Mouse (Mus musculus) embryonic facial prominence, embryonic 15.5 days (tissue): ENCODE measurements around the gene H2afy. TPM values are rescaled to one million over a fixed set of nuclear protein-coding genes. Genes with fewer than 3 reads are reported as not detected.
A peak's percentile ranks its signal among the peaks of the same experiment; 100 is the strongest.

ENCODE experiments used
- ATAC-seq: fragments of 200-750 bp; cut with Nextera tagmentation; 2 replicates; pipeline ENCODE4 v1.8.0; 2017; ENCODE audit warnings: low read depth, moderate TSS enrichment; ENCODE audit not compliant: insufficient number of reproducible peaks, low FRiP score, low TSS enrichment
- H3K27ac ChIP-seq: fragments of 300-500 bp; sonication (generic); replicated peaks from 2 replicates; pipeline ENCODE4 v1.5.1; 2015; ENCODE audit warnings: mild to moderate bottlenecking, inconsistent platforms
- H3K27me3 ChIP-seq: fragments of 300-500 bp; sonication (generic); 2 replicates; pipeline ENCODE4 v1.6.1; 2015; ENCODE audit warnings: inconsistent platforms
- H3K36me3 ChIP-seq: fragments of 300-500 bp; sonication (generic); 2 replicates; pipeline ENCODE4 v1.6.1; 2015; ENCODE audit warnings: mild to moderate bottlenecking, inconsistent platforms
- H3K4me1 ChIP-seq: fragments of 300-500 bp; sonication (generic); 2 replicates; pipeline ENCODE4 v1.6.1; 2015; ENCODE audit warnings: inconsistent platforms
- H3K4me2 ChIP-seq: fragments of 300-500 bp; sonication (generic); replicated peaks from 2 replicates; pipeline ENCODE4 v1.6.1; 2015; ENCODE audit warnings: mild to moderate bottlenecking, inconsistent platforms
- H3K4me3 ChIP-seq: fragments of 300-500 bp; sonication (generic); replicated peaks from 2 replicates; pipeline ENCODE4 v1.5.1; 2015; ENCODE audit warnings: mild to moderate bottlenecking, inconsistent platforms
- H3K9ac ChIP-seq: fragments of 300-500 bp; sonication (generic); 2 replicates; pipeline ENCODE4 v1.6.1; 2015; ENCODE audit warnings: inconsistent platforms
- H3K9me3 ChIP-seq: fragments of 300-500 bp; sonication (generic); replicated peaks from 2 replicates; pipeline ENCODE4 v1.6.1; 2016; ENCODE audit warnings: inconsistent platforms
- WGBS: fragments of 180-500 bp; shearing (Covaris S2); methylation state at CpG from one replicate; pipeline ENCODE4 v1.1.7; 2015; 5-methylcytosine and 5-hydroxymethylcytosine counted together
- polyA plus RNA-seq: library from polyadenylated mRNA; unstranded; fragments of >200 nt; fragmentation: Nextera tagmentation; extraction: Ambion mirVana; gene quantifications from 2 replicates; pipeline ENCODE4 v1.2.1, GENCODE M21; 2015

Gene H2afy
- polyA plus RNA-seq, 1 experiment from 2014 or later: 292 TPM

DNA sequence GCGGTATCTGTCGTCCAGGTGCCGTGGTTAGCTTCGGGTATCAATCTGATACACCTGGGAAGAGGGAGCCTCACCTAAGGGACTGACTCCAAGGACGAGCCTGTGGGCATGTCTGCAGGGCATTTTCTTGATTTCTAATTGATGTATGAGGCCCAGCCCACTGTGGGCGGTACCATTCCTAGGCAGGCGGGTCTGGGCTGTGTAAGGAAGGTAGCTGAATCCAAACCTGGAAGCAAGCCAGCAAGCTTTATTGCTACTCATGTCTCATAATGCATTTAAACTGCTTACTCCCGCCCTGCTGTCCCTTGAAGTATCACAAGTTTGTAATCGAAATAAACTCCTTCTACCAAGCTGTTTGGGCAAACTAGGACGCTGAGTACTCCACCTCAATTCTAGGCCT is 10.5 kb downstream of the H2afy start:
- no peak overlapping the region for H3K9ac ChIP-seq

DNA sequence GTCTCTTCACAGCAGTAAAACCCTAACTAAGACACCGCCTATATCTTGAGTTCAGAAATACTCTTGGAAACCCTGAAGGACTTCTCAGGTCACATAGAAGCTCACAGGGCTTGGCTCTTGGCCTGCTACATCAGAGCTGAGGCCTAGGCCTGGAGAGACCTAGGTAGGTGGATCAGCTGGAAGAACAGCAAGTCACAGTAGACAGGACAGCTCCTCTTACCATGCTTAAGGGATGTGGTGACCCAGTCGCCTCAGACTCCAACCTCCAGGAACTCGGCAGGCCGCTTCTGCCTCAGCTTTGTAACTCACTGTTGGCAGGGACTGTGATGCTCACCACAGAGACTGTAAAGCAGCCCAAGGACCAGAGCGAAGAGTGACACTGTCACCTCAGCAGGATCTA is 13.1 kb downstream of the H2afy start:
- 0 out of 2 replicates have a peak, but pooled peaks have one; percentile 21 for ATAC-seq
- H3K4me1 ChIP-seq: peaks cover 9% of the 10 kb centered on the region; the same call in 1 of the 2 replicates
- WGBS: 95% methylated on average over 5 of the region's 5 CpGs
- H3K4me3 ChIP-seq: no peak overlapping the region
- no peak overlapping the region for H3K4me2 ChIP-seq
- no peaks in the 10 kb centered on the region for H3K9me3 ChIP-seq
- H3K36me3 ChIP-seq: peaks cover 80% of the 10 kb centered on the region
- no peaks in the 10 kb centered on the region for H3K27me3 ChIP-seq
- H3K9ac ChIP-seq: no peak overlapping the region
- H3K27ac ChIP-seq: no peak overlapping the region

More for the DNA sequence above, 10.5 kb downstream of the H2afy start:
- Histone ChIP-seq H3K9me3 (no peaks in the 10 kb centered on the region), H3K27me3 (no peaks in the 10 kb centered on the region), H3K4me1 (no peaks in the 10 kb centered on the region), H3K4me3 (no peak overlapping the region), H3K4me2 (no peak overlapping the region), H3K36me3 (peaks cover 83% of the 10 kb centered on the region), H3K27ac (no peak overlapping the region)
- no peak for ATAC-seq
- 82% methylated on average over 10 of the region's 10 CpGs for WGBS

DNA sequence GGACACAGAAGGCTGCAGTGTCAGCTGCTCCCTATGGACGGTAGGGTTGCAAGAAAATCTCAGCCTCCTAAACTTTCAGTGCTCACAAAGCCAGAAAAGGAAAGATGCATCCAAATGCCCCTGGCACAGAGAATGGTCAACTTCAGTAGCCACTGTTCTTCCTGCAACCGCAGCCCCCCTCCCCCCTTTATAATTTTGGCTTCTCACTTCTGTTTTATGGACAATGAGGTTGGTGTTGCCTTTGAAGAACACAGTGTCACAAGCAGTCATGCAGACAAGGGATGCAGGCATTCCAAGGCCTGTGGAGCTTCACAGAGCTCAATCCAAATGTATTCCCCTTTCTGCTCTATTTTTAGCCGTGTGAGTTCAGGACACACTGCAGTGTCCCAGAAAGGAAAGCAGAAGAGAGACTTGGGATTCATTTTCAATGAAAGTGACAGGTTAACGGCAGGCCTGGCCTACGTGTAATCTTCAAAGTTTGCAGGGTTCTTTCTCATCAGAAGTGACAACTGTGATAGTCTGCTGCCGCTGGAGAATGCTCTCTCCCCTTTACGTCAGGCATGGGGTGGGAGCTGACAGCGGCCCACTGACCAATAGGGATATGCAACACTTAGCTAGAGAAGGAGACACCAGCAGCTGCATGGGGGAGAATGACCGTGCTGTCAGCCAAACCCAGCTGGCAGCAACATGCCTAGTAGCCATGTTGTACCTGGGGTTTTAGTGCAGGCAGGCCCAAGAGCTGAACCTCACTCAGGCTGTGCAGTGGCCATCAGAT is 18.0 kb downstream of the H2afy start:
- Histone ChIP-seq H3K4me1 (peaks cover 54% of the 10 kb centered on the region), H3K9ac (no peak overlapping the region), H3K9me3 (no peaks in the 10 kb centered on the region), H3K36me3 (peaks cover 39% of the 10 kb centered on the region), H3K4me3 (no peak overlapping the region), H3K4me2 (no peak overlapping the region), H3K27ac (peak overlapping the region; percentile 39; the same call in 1 of the 2 replicates), H3K27me3 (no peaks in the 10 kb centered on the region)
- no peak for ATAC-seq
- WGBS: 73% methylated on average over 9 of the region's 9 CpGs

DNA sequence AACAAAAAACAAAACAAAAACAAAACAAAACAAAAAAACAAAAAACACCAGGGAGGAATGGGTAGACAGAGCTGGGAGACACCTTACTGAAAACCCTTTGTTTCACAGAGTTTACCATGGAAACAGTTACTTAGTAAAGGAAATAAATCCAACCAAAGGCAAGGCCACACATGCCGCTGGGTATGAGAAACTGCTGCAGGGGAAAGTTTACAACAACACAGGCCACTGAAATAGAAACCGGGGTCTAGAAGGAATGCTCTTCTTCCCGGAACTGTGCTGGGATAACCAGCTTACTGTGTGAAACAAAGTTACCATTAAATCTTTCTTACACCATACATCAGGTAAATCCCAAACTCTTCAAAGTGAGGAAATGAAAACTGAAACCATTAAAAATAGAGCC is 20.3 kb downstream of the H2afy start:
- no peaks in the 10 kb centered on the region for H3K9me3 ChIP-seq
- H3K4me2 ChIP-seq: no peak overlapping the region; the same call in 1 of the 2 replicates
- WGBS: 11% methylated on average over 3 of the region's 3 CpGs

DNA sequence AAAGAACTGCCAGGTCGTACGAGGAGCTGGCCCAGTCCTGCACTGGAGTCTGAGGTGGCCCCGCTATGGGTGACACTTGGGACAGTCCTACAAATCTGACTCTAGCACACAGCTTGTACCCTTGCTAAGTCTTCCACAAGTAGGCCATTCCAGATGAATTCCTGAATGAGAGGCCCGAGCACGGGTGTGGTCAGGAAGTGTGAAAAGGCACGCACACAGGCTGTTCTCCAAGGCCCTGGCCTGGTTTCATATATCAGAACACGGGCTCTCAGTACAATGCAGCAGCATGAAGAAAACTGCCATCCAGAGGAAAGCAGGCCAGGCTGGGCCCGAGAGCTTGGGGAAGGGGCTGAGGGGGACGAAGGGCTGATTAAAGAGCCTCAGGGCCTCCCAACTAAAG is 20.8 kb downstream of the H2afy start:
- Histone ChIP-seq H3K4me3 (no peak overlapping the region), H3K9me3 (no peaks in the 10 kb centered on the region), H3K36me3 (peaks cover 18% of the 10 kb centered on the region; the same call in 1 of the 2 replicates), H3K9ac (no peak overlapping the region; the same call in 1 of the 2 replicates), H3K27me3 (no peaks in the 10 kb centered on the region), H3K4me2 (no peak overlapping the region; the same call in 1 of the 2 replicates), H3K27ac (peak overlapping the region; percentile 73), H3K4me1 (peaks cover 81% of the 10 kb centered on the region)
- ATAC-seq: peak; percentile 24; the same call in 1 of the 2 replicates
- WGBS: 31% methylated on average over 9 of the region's 9 CpGs

More for the DNA sequence above, 20.3 kb downstream of the H2afy start:
- no peak overlapping the region for H3K4me3 ChIP-seq
- H3K9ac ChIP-seq: no peak overlapping the region; the same call in 1 of the 2 replicates
- peaks cover 77% of the 10 kb centered on the region for H3K4me1 ChIP-seq
- H3K27me3 ChIP-seq: no peaks in the 10 kb centered on the region
- H3K27ac ChIP-seq: peak overlapping the region; percentile 73; the same call in 1 of the 2 replicates
- peaks cover 21% of the 10 kb centered on the region; the same call in 1 of the 2 replicates for H3K36me3 ChIP-seq
- no peak for ATAC-seq

DNA sequence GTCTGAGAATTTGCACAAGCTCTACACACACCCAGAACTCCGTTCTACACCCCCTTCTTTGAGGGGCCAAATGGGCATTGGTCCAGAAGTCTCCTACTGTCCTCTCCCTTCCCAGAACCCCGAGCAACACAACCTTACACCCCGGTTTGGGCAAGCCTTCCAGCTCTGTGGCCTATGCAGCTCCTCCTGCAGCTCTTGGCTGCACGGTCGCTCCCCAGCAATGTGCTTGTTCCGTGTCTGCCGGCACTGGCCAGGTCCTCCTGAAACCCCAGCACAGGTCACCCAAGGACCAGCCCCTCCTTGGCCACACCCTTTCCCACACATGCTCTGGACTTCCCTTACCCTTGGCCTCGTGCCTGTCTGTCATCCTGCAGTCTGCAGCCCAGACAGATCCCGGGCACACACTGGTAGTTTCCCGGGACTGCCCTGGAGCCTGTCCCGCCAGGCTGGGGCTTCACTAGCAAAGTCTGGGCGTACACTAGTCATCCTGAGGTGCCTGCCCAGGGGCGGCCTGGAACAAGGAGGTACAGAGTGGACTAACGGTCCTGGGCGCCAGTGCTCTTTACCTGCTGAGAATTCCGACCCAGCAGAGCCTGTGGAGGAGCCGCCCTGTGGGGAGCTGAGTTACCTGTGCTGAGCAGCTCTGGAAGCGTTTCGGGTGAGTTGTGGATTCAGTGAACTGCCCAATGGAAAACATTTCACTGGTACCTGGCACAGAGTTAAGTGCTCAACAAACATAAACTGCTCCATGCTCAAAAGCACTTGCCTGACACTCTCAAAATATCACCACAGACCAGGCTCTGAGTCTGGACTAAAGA is 22.5 kb downstream of the H2afy start:
- Histone ChIP-seq H3K4me3 (no peak overlapping the region), H3K4me1 (peaks cover 93% of the 10 kb centered on the region), H3K9ac (no peak overlapping the region), H3K9me3 (no peaks in the 10 kb centered on the region), H3K36me3 (peaks cover 11% of the 10 kb centered on the region; the same call in 1 of the 2 replicates), H3K27me3 (no peaks in the 10 kb centered on the region), H3K4me2 (peak overlapping the region; percentile 30; the same call in 1 of the 2 replicates), H3K27ac (peak overlapping the region; percentile 87)
- no peak for ATAC-seq
- 57% methylated on average over 19 of the region's 19 CpGs for WGBS

DNA sequence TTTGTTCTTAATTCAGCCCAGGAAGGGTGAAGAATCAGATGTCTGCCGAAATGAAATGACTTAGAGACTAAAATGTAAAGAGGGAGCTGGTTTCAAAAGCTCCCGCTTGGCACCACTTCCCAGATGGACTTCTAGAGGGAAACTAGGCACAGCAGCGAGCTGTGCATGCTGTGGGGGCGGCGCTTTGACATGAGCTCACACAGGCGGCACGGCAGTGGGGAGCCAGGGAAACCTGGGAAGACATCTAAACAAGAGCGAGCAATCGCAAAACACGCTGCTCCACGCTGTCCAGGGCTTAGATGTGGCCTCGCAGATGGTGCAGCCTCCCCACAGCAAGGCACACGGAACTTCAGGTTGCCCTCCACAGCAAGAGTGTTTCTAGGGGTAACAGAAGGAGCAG is 23.2 kb downstream of the H2afy start:
- Histone ChIP-seq H3K27me3 (no peaks in the 10 kb centered on the region), H3K4me1 (peaks cover 94% of the 10 kb centered on the region), H3K9me3 (no peaks in the 10 kb centered on the region), H3K36me3 (peaks cover 5% of the 10 kb centered on the region; the same call in 1 of the 2 replicates), H3K4me2 (peak overlapping the region; percentile 30), H3K4me3 (no peak overlapping the region), H3K9ac (no peak overlapping the region), H3K27ac (peak overlapping the region; percentile 87)
- 27% methylated on average over 13 of the region's 13 CpGs for WGBS
- no peak for ATAC-seq

DNA sequence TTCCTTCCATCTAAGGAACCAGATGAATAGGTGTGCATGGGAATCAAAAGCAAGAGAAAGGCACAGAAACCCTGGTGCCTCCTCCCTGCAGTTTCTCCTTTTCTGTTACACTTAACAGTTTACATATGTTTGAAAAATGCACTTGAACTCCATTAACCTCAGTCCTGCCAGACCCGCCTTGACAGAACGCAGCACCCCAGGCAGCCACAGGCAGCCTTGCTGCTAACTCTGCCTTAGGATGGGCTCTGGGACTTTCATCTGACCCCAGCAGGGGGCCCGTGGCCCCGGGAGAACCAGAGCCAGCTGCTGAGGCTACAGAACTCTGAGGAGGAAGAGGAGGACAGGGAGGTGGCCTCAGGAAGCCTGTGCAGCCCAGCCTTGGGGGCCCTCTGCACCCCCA is 23.7 kb downstream of the H2afy start:
- Histone ChIP-seq H3K27me3 (no peaks in the 10 kb centered on the region), H3K4me2 (peak overlapping the region; percentile 30; the same call in 1 of the 2 replicates), H3K27ac (peak overlapping the region; percentile 87), H3K4me3 (no peak overlapping the region), H3K9me3 (no peaks in the 10 kb centered on the region), H3K4me1 (peaks cover 89% of the 10 kb centered on the region), H3K36me3 (peaks cover under 1% of the 10 kb centered on the region; the same call in 1 of the 2 replicates), H3K9ac (no peak overlapping the region)
- 18% methylated on average over 4 of the region's 4 CpGs for WGBS
- ATAC-seq: 0 out of 2 replicates have a peak, but pooled peaks have one; percentile 12

DNA sequence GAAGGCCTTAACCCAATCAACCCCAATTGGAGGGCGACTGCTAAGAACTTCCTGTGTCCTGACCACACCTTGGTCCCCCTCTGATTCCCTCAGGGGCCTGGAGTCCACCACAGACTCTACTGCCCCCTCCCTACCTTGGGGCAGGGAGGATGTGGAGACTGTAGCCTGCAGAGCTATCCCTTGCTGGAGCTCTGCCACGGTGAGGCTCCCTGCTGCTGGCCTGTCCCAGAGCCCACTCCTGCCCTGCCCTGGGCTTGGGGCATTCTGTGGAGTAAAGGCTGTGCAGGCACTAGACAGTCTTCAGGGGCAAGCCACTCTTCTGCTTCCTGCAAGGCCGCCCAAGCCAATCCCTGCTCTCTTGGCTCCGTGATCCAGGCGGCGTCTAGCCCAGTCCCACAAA is 24.6 kb downstream of the H2afy start:
- no peak overlapping the region for H3K4me2 ChIP-seq
- H3K36me3 ChIP-seq: no peaks in the 10 kb centered on the region
- H3K9me3 ChIP-seq: no peaks in the 10 kb centered on the region
- ATAC-seq: peak; percentile 18; the same call in 1 of the 2 replicates
- 59% methylated on average over 6 of the region's 6 CpGs for WGBS
- H3K4me3 ChIP-seq: no peak overlapping the region
- H3K27ac ChIP-seq: peak overlapping the region; percentile 87
- H3K9ac ChIP-seq: no peak overlapping the region
- peaks cover 83% of the 10 kb centered on the region for H3K4me1 ChIP-seq
- H3K27me3 ChIP-seq: no peaks in the 10 kb centered on the region

DNA sequence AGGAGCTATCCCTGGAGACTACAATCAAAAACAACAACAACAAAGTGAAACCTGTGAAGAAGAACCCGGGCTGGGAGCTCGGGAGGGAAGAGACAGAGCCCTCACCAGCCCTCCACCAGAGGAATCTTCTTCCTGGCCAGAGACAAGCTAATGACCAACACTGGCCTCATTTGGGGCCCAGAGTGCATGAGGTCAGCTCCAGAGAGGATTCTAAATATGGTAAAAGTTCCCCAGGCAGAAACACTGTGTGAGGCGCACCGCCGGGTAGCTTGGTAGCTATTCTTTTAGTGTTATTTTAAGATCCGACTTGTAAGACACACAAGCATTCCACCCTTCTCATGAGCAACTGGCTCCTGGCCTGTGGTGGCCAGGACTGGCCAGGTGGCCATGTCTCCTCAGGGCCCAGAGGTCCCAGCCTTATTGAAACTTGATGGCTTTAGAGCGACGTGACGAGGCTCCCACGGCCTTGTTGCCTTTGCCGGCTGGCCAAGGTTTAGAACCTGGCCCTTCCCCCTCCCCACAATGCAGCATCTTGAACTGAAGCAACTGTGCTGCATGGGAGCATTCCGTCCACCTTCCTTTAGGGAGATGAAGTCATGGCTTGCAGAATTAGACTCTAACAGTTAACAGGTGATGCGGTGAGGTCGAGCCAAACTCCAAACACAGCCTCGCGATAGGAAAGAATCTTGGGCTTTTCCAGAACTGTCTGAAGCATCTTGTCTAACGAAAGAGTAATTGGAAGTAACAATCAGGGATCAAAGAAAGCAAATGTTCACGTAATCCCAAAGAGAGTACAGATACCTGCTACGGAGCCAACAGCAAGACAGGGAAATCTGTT is 25.2 kb downstream of the H2afy start:
- WGBS: 49% methylated on average over 19 of the region's 19 CpGs
- no peak overlapping the region for H3K4me3 ChIP-seq
- peak overlapping the region; percentile 87 for H3K27ac ChIP-seq
- peaks cover 76% of the 10 kb centered on the region for H3K4me1 ChIP-seq
- no peaks in the 10 kb centered on the region for H3K9me3 ChIP-seq
- no peak overlapping the region for H3K9ac ChIP-seq
- peak; percentile 67 for ATAC-seq
- H3K36me3 ChIP-seq: no peaks in the 10 kb centered on the region
- no peak overlapping the region for H3K4me2 ChIP-seq
- H3K27me3 ChIP-seq: no peaks in the 10 kb centered on the region
